Mouse (Mus musculus) forebrain, embryonic 14.5 days (tissue): Measurements from ENCODE around the gene Asphd2. TPM values are rescaled to one million over a fixed set of nuclear protein-coding genes. Genes with fewer than 3 reads are reported as not detected.

Source experiments
- ATAC-seq: fragments of 200-750 bp; cut with Nextera tagmentation; 2 replicates; pipeline ENCODE4 v1.8.0; 2017; ENCODE audit warnings: mild to moderate bottlenecking, moderate library complexity
- DNase-seq: peaks from one replicate; pipeline ENCODE4 v3.0.0-alpha.2; 2015; ENCODE audit warnings: low spot score
- H3K27ac ChIP-seq: fragments of 300-500 bp; sonication (generic); 2 replicates; pipeline ENCODE4 v1.5.1; 2014; ENCODE audit warnings: low read depth, mild to moderate bottlenecking, control low read depth, low read length, moderate library complexity
- H3K27me3 ChIP-seq: fragments of 300-500 bp; sonication (generic); replicated peaks from 2 replicates; pipeline ENCODE4 v1.6.1; 2014; ENCODE audit warnings: low read length, control low read depth, mixed read lengths; ENCODE audit not compliant: control insufficient read depth, insufficient read depth
- H3K36me3 ChIP-seq: fragments of 300-500 bp; sonication (generic); 2 replicates; pipeline ENCODE4 v1.6.1; 2014; ENCODE audit warnings: low read length, control low read depth; ENCODE audit not compliant: control insufficient read depth, insufficient read depth
- H3K4me1 ChIP-seq: fragments of 300-500 bp; sonication (generic); 2 replicates; pipeline ENCODE4 v1.6.1; 2014; ENCODE audit warnings: antibody characterized with exemption, low read length, control low read depth; ENCODE audit not compliant: control insufficient read depth, insufficient read depth
- H3K4me2 ChIP-seq: fragments of 300-500 bp; sonication (generic); 2 replicates; pipeline ENCODE4 v1.6.1; 2014; ENCODE audit warnings: mild to moderate bottlenecking, control low read depth, low read length
- H3K4me3 ChIP-seq: fragments of 300-500 bp; sonication (generic); 2 replicates; pipeline ENCODE4 v1.5.1; 2014; ENCODE audit warnings: low read depth, low read length, control low read depth
- H3K9ac ChIP-seq: fragments of 300-500 bp; sonication (generic); 2 replicates; pipeline ENCODE4 v1.6.1; 2014; ENCODE audit warnings: mild to moderate bottlenecking, low read length, control low read depth, moderate library complexity
- H3K9me3 ChIP-seq: fragments of 300-500 bp; sonication (generic); replicated peaks from 2 replicates; pipeline ENCODE4 v1.6.1; 2016; ENCODE audit warnings: low read length, control low read depth, mixed read lengths; ENCODE audit not compliant: control insufficient read depth
- WGBS: fragments of 180-500 bp; shearing (Covaris S2); extraction: QIAGEN DNeasy Blood & Tissue Kit; methylation state at CpG from one replicate; pipeline ENCODE4 v1.1.7; 2014; 5-methylcytosine and 5-hydroxymethylcytosine counted together
- polyA plus RNA-seq: library from polyadenylated mRNA; unstranded; fragments of >200 nt; fragmentation: Nextera tagmentation; extraction: Ambion mirVana; gene quantifications from 2 replicates; pipeline ENCODE4 v1.2.1, GENCODE M21; 2014

The Asphd2 gene
- polyA plus RNA-seq, 1 experiment from 2014 or later = 31.6 TPM

- peaks cover 65% of the 10 kb centered on the region for H3K36me3 ChIP-seq
- no peaks in the 10 kb centered on the region for H3K27me3 ChIP-seq
- H3K9ac ChIP-seq = no peak overlapping the region
- DNase-seq (peak; percentile 37), ATAC-seq (no peak)
- H3K27ac ChIP-seq = no peak overlapping the region
- H3K4me1 ChIP-seq = no peaks in the 10 kb centered on the region
- WGBS = 64% methylated on average over 17 of the region's 17 CpGs
- H3K4me2 ChIP-seq = no peak overlapping the region
- no peaks in the 10 kb centered on the region for H3K9me3 ChIP-seq
- H3K4me3 ChIP-seq = no peak overlapping the region
Observed at GRCm38 (mm10) chr5:112382641-112383330, 11.9 kb downstream of the Asphd2 start.

GRCm38 (mm10) chr5:112382042-112382441 lies 12.6 kb downstream of the Asphd2 start:
- peak; percentile 35; the same call in 1 of the 2 replicates for ATAC-seq
- 67% methylated on average over 9 of the region's 9 CpGs for WGBS
- Histone ChIP-seq H3K9ac (no peak overlapping the region), H3K27ac (peak overlapping the region; percentile 35), H3K4me1 (no peaks in the 10 kb centered on the region), H3K4me3 (no peak overlapping the region), H3K9me3 (no peaks in the 10 kb centered on the region), H3K4me2 (no peak overlapping the region), H3K36me3 (peaks cover 59% of the 10 kb centered on the region), H3K27me3 (no peaks in the 10 kb centered on the region)
- DNase-seq = peak; percentile 23

DNA sequence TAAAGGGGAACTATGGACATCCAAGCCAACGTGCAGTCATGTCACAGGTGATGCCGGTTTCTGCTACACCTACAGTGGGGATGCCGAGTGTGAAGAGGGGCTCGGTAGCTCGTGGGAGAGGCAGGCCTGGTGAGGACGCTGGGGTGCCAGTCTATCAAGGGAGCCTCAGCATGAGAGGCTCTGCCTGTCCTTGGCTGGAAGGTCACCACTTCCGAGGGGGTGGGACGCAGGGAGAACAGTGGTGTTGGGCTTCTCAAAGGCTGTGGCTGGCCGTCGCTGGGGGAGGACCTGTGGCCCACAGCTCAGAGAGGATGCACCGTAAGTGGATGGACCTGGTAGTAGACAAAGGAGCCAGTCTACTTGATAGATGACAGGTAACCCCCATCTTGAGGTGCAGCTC lies 13.5 kb downstream of the Asphd2 start:
- ATAC-seq (no peak), DNase-seq (no peak)
- Histone ChIP-seq H3K4me2 (no peak overlapping the region), H3K36me3 (peaks cover 58% of the 10 kb centered on the region), H3K27ac (no peak overlapping the region), H3K27me3 (no peaks in the 10 kb centered on the region), H3K9ac (no peak overlapping the region), H3K4me3 (no peak overlapping the region), H3K9me3 (no peaks in the 10 kb centered on the region), H3K4me1 (no peaks in the 10 kb centered on the region)
- WGBS = 86% methylated on average over 11 of the region's 11 CpGs

DNA sequence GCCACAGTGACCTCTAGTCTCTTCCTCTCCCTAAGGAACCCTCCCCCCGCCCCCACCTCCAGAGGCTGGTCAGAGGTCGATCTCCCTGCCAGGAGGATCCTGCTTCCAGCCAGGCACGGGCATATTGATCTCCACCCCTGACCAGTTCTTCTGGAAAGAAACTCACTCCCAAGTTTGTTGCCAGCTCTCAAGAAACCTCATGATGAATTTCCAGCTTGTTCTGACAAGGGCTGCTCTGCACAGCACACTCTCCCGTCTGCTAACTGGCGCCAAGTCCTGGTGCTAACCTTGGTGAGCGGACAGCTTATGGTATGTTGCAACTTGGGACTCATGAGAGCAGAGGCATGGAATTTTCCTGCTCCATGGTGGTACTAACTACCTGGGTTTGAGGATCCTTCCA lies 15.9 kb downstream of the Asphd2 start:
- no peak for ATAC-seq
- WGBS = 85% methylated on average over 6 of the region's 6 CpGs
- H3K4me2 ChIP-seq = no peak overlapping the region

GRCm38 (mm10) chr5:112377380-112377779 lies 17.3 kb downstream of the Asphd2 start:
- H3K27me3 ChIP-seq = no peaks in the 10 kb centered on the region
- H3K36me3 ChIP-seq = peaks cover 68% of the 10 kb centered on the region
- ATAC-seq (no peak), DNase-seq (no peak)
- no peak overlapping the region for H3K4me3 ChIP-seq
- no peak overlapping the region for H3K27ac ChIP-seq
- peaks cover 7% of the 10 kb centered on the region for H3K4me1 ChIP-seq
- H3K4me2 ChIP-seq = no peak overlapping the region
- H3K9ac ChIP-seq = no peak overlapping the region
- no peaks in the 10 kb centered on the region for H3K9me3 ChIP-seq
- 97% methylated on average over 1 of the region's 1 CpGs for WGBS

More for the DNA sequence above, 15.9 kb downstream of the Asphd2 start:
- Histone ChIP-seq H3K27ac (no peak overlapping the region), H3K36me3 (peaks cover 59% of the 10 kb centered on the region), H3K27me3 (no peaks in the 10 kb centered on the region), H3K4me3 (no peak overlapping the region), H3K9ac (no peak overlapping the region), H3K9me3 (no peaks in the 10 kb centered on the region), H3K4me1 (no peaks in the 10 kb centered on the region)
- no peak for DNase-seq

GRCm38 (mm10) chr5:112376111-112376510 lies 18.6 kb downstream of the Asphd2 start:
- peaks cover 18% of the 10 kb centered on the region for H3K4me1 ChIP-seq
- ATAC-seq (no peak), DNase-seq (no peak)
- H3K4me2 ChIP-seq = no peak overlapping the region
- no peak overlapping the region for H3K27ac ChIP-seq
- H3K9ac ChIP-seq = no peak overlapping the region
- no peaks in the 10 kb centered on the region for H3K27me3 ChIP-seq
- WGBS = 87% methylated on average over 4 of the region's 4 CpGs
- H3K4me3 ChIP-seq = no peak overlapping the region
- H3K9me3 ChIP-seq = no peaks in the 10 kb centered on the region
- peaks cover 68% of the 10 kb centered on the region for H3K36me3 ChIP-seq

DNA sequence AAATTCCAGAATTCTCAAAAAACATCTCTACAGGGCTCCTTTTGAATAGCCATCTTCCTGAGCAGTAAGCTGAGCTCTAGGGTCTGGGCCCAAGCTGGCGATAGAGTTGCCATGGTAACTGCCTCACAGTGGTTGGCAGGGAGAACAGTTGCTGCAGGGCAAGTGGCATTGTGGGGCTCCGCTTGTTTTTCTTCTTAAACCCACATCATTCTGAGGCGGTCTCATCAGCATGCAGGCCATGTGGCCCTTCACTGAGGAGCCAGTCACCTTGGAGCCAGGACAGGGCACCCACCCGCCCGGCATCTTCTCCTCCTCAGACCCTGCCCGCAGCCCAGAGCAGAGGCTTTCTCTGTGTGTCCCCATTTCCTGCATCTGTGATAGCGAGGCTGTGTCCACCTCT lies 22.7 kb downstream of the Asphd2 start:
- ATAC-seq = peak; percentile 94
- Histone ChIP-seq H3K4me3 (no peak overlapping the region), H3K4me1 (peaks cover 23% of the 10 kb centered on the region), H3K27me3 (no peaks in the 10 kb centered on the region), H3K27ac (peak overlapping the region; percentile 95), H3K9me3 (no peaks in the 10 kb centered on the region), H3K36me3 (peaks cover 79% of the 10 kb centered on the region), H3K4me2 (peak overlapping the region; percentile 42), H3K9ac (peak overlapping the region; percentile 59)
- WGBS = 5% methylated on average over 7 of the region's 7 CpGs
- DNase-seq = peak; percentile 96

DNA sequence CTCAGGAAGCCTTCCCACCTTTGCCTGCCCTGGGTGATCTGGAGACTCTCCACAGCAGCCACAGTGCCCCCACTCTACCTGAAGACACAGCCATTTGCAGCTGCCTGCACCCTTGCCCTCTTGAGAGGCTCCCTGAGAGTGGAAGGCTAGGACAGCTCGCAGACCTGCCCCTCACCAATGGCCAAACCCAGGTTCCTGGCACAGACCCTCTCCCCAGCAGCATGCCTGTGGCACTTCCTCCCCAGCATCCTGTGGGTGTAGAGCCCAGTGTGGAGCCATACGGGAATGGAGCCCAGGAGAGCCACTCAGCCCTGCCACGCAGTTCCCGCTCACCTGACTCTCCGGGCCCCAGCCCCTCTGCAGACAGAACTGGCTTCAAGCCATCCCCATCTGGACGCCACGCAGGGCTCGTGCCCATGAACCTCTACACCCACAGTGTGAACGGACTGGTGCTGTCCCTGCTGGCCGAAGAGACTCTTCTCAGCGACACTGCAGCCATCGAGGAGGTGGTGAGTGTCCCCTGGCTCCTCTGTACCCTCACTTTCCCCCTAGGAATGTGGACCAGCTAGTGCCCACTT lies 24.3 kb downstream of the Asphd2 start:
- peak overlapping the region; percentile 17; the same call in 1 of the 2 replicates for H3K9ac ChIP-seq
- DNase-seq = no peak

GRCm38 (mm10) chr5:112369326-112369725 lies 25.3 kb downstream of the Asphd2 start:
- H3K36me3 ChIP-seq = peaks cover 71% of the 10 kb centered on the region

More for the DNA sequence above, 24.3 kb downstream of the Asphd2 start:
- 84% methylated on average over 12 of the region's 12 CpGs for WGBS
- Histone ChIP-seq H3K36me3 (peaks cover 73% of the 10 kb centered on the region), H3K9me3 (no peaks in the 10 kb centered on the region), H3K4me2 (no peak overlapping the region), H3K4me1 (peaks cover 23% of the 10 kb centered on the region), H3K4me3 (no peak overlapping the region), H3K27me3 (no peaks in the 10 kb centered on the region), H3K27ac (peak overlapping the region; percentile 11; the same call in 1 of the 2 replicates)
- no peak for ATAC-seq

More at GRCm38 (mm10) chr5:112369326-112369725, 25.3 kb downstream of the Asphd2 start:
- ATAC-seq (no peak), DNase-seq (no peak)
- no peaks in the 10 kb centered on the region for H3K9me3 ChIP-seq
- H3K27me3 ChIP-seq = no peaks in the 10 kb centered on the region
- H3K4me3 ChIP-seq = no peak overlapping the region
- H3K9ac ChIP-seq = no peak overlapping the region
- H3K27ac ChIP-seq = no peak overlapping the region
- 88% methylated on average over 13 of the region's 13 CpGs for WGBS
- H3K4me2 ChIP-seq = no peak overlapping the region
- peaks cover 23% of the 10 kb centered on the region for H3K4me1 ChIP-seq
